Comparison of ENCODE assay signal across 7 mouse cellular contexts in the genomic region with DNA sequence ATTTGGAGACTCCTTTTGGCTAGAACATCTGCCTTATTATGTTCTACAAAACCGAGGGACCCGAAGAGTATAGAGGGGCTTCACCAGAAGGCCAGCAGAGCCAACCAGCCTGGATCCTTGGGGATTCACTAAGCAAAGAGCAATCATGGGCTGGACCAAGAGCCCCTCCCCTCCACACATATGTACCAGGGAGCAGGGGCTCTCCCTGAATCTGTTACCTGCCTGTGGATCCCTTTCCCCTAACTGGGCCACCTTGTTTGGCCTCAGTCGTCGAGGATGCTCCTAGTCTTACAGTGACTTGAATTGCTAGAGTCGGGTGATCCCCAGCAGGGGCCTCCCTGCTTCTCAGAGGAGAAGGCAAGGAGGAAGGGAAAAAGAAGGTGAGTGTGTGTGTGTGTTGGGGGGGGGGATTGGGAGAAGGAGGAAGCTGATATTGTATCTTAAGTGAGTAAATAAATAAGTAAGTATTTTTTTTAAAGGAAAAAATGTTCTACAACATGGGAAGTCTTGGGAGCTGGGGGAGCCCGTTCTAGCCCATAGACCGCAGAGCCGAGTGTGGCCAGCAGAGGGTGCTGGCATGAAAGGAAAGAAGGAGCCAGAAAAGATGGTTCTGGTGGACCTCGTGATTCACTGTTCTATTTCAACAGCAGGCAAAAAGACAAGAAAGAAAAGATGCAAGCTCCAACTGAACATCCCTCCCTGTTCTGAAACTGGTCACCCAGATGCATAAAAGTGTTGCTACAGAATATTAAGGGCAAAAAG. TPM values are rescaled to one million over a fixed set of nuclear protein-coding genes. Genes with fewer than 3 reads are reported as not detected.
DNase-seq lines count a peak whose midpoint lies in the region; TF ChIP-seq lines count a peak whose summit lies in the region.

No protein-coding gene starts in this region.

- no peak overlapping the region for H3K4me3 ChIP-seq in E14TG2a.4 (replicated peaks; ENCODE audit: low read length)
- H3K4me3 ChIP-seq in layer of hippocampus, adult 2 months: no peak overlapping the region
- no peak overlapping the region for H3K4me3 ChIP-seq in small intestine, adult 2 months (ENCODE audit: low read depth, low read length)

- no peaks in the 10 kb centered on the region for H3K4me1 ChIP-seq in E14TG2a.4 (replicated peaks; ENCODE audit: low read depth, low read length)
- no peaks in the 10 kb centered on the region for H3K4me1 ChIP-seq in small intestine, adult 2 months (ENCODE audit: control insufficient read depth, insufficient read depth, insufficient read length, low read length)

- WGBS in small intestine, adult 2 months: 25% methylated on average over 9 of the region's 9 CpGs

- H3K9me3 ChIP-seq in E14TG2a.4 (ENCODE audit: low read length): no peaks in the 10 kb centered on the region

- no peaks in the 10 kb centered on the region for H3K36me3 ChIP-seq in E14TG2a.4 (ENCODE audit: insufficient read depth, low read length)
- H3K36me3 ChIP-seq in small intestine, adult 2 months (ENCODE audit: control insufficient read depth, insufficient read depth, low read length): no peaks in the 10 kb centered on the region

- H3K27me3 ChIP-seq in E14TG2a.4 (ENCODE audit: insufficient read depth, low read length): no peaks in the 10 kb centered on the region; the same call in 1 of the 2 replicates
- no peaks in the 10 kb centered on the region for H3K27me3 ChIP-seq in small intestine, adult 2 months (ENCODE audit: control insufficient read depth, insufficient read depth, low read length)

- no peak for TF ChIP-seq POLR2A in small intestine, adult 2 months (IDR thresholded peaks at IDR 0.05; ENCODE audit: low read depth, low read length)

- DNase-seq in adrenal gland, adult 8-10 months: peak; percentile 37
- peak; percentile 68 for DNase-seq in embryo, embryonic 9.5 days (ENCODE audit: extremely low spot score)
- peak; percentile 79 to 88 for DNase-seq in heart, postnatal 10 days
- peak; percentile 67 to 83 for DNase-seq in layer of hippocampus, adult 2 months (ENCODE audit: low spot score in 2 of 2)
- peak; percentile 48 for DNase-seq in lung, postnatal 25 days (ENCODE audit: low spot score)

- intact Hi-C loops in heart, postnatal 10 days (cut with DNase I): loop anchor here (1.0 to 10.0 kb wide), 3 partner anchors 320 to 462 kb away; no protein-coding TSS in a partner anchor

- H3K27ac ChIP-seq in layer of hippocampus, adult 2 months: no peak overlapping the region
- no peak overlapping the region for H3K27ac ChIP-seq in small intestine, adult 2 months (ENCODE audit: insufficient read depth, low read depth, low read length)

- peak; percentile 70 for TF ChIP-seq CTCF in E14TG2a.4 (conservative IDR thresholded peaks at IDR 0.05; ENCODE audit: low read length)
- TF ChIP-seq CTCF in layer of hippocampus, adult 2 months (conservative IDR thresholded peaks at IDR 0.05): peak; percentile 89
- peak; percentile 74 for TF ChIP-seq CTCF in small intestine, adult 2 months (IDR thresholded peaks at IDR 0.05; ENCODE audit: extremely low read depth, insufficient read length, insufficient replicate concordance, low read depth, low read length)

RNA-seq across cellular contexts. Expression of gene Postn, which starts 7.8 kb away (rescaled TPM):
- 10 to 100 TPM; 32.5 to 65.1 (median 45.4) TPM for total RNA-seq in adrenal gland, adult 8-10 months (2022)
- total RNA-seq in heart, postnatal 10 days (2021): 100 to 1,000 TPM; 455 to 513 TPM
- total RNA-seq in layer of hippocampus, adult 2 months (2021): 1 to 10 TPM; 1.1 to 2.2 TPM
- polyA plus RNA-seq in small intestine, adult 2 months (2012; rRNA removed): 3.0 and 3.9 TPM in 2 replicates

Comparison
In these comparisons a context has a peak if more than half of its experiments do, and no peak if none do; other contexts are left out.
1. RNA of gene Postn, which starts 7.8 kb away (total RNA-seq): 455 to 513 TPM in heart, postnatal 10 days and 32.5 to 65.1 TPM in adrenal gland, adult 8-10 months; 1.1 to 2.2 TPM in layer of hippocampus, adult 2 months; every median in the first group is over 10 times any median in the second.
2. Peak in every context shown above with its lines, with median percentiles within 50 percentile points of each other: CTCF ChIP-seq and DNase-seq.